Mouse (Mus musculus) right cerebral cortex, adult 2 months (tissue): Measurements from ENCODE around the gene Rab3ip.

ENCODE experiments used
- DNase-seq, 2 experiments: peaks; one replicate each; pipeline ENCODE4 v3.0.0; 2021 to 2022; ENCODE audit warnings: low spot score in 2 of 2

Gene Rab3ip

DNA sequence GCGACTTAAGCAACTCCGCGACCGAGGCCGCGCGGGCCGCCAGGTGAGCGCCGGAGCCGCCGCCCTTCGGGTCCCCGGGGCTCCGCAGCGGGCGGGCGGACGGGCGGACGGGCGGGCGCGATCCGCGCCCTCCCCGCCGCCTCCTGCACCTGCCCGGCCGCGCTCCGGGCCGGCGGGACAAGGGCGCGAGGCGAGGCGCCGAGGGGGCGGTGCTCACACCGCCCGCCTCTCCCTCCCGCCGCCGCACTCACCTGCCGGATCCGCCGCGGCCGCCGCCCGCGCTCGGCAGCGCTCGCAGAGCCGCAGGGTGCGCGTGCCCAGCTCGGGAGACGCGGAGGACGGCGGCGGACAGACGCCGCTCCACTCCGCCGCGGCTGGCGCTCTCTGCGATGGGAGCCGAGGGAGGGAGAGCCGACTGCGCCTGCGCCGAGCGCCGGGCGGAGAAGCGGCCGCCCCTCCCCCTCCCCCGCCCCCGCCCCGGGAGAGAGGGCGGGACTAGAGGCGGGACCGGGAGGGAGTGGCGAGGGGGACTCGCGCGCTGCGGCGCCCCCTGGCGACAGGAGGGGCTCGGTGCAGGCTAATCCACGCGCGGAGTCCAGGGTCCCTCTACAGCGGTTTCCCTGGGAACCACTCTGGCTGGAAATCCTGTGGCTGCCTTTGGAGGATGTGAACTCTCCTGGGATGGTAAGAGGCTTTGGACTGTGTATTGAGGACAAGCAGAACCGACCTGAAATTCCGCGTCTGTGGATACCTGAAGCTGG is at the start of gene Rab3ip:
Gene Rab3ip (minus strand): TSS at position 761 of the 761 bp plus-strand sequence.
- peak; percentile 90 to 91 for DNase-seq

DNA sequence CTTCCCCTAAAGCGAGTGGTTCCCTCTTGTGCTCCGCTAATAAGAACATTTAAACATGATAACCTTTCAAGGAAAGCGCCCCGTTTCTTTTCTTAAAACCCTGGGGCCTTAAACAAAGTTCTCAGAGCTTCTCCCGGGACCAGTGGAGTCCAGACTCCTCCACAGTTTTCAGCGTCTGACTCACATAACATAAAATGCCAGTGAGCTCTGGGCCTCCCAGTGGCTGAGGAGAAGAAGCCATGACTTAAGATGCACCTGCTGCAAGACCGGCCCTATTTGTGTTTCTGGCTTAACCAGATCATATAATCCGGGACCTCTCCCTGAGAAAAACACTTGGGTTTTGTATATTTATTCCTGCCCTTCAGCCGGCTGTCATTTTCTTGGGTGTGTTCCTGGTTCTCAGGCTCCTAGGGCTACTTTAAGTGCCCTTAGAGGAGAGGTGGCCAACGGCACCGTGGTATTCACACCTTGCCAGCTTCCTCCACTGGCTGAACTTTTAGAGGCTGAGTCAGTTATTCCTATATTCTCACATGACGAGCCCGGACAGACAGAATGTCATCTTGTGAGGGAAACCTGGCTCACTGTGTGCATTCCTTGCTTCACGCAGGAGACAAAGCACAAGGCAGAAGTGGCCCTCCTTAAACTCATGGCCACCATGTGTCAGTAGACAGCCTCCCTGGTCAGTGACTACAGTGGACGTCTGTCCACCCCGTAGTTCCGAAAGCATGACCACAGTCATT is 48.3 kb upstream of the Rab3ip start:
- DNase-seq = no peak

DNA sequence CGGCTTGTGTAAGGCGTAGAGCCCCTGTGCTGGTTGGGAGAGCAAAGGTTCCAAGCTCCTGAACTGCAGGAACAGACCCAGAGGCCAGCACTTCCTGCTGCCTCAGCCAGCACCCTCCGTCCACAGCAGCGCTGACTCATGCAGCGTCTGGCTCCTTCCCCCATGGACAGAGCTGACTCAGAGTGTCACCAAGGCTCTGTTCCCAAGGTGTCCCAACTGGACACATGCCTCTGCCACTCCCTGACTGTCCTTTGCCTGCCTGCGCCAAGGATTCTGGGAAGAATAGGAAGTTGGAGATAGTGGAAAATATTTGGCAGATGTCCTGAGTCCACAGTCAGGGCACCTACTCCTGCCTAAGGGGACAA is 45.6 kb upstream of the Rab3ip start:
- DNase-seq = no peak

DNA sequence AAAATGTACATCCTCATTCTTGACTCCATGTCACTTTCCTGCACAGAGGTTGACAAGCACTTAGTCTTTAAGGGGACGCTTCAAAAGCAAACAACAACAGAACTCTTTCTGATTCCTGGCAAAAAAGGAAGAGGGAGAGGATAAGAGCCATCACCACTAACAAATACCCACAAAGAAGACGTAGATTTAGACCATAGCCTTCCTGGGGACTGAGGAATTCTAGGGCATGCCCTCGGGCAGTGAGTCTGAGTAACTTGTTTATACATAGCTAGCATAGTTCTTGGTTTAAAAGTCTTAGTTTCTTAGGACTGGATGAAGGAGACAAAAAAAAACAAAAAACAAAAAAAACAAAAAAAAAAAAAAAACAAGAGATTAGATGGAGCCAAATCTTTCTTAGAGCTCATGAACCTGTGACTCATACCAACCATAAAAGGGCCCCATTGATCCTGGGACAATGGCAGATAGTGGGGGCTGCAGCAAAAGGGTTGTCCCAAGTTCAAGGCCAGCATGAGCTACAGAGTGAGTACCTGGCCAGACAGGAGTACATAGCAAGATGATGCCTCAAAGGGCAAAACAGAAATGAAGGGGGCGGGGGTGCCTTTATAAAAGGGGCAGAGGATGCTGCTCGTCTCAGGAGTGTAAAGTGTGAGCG is 45.1 kb upstream of the Rab3ip start:
- DNase-seq = no peak

DNA sequence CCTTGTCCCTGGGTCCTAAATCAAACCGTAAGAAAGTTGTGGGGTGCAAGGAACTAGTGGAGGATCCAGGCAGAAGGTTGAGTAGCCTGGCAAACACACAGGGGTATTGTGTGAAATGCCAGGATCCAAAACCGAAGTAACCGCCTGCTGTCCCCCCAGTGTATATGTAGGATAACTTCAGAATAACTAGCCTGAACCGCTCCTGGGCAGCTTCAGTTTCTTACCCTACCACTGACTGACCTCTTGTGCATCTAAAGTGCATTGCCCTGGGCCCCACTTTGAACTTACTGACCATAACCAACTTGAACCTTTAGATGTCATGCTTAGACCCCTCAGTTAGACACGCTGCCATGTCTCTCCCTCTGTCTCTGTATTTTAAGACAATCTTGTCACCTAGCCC is 44.6 kb upstream of the Rab3ip start:
- DNase-seq = no peak

DNA sequence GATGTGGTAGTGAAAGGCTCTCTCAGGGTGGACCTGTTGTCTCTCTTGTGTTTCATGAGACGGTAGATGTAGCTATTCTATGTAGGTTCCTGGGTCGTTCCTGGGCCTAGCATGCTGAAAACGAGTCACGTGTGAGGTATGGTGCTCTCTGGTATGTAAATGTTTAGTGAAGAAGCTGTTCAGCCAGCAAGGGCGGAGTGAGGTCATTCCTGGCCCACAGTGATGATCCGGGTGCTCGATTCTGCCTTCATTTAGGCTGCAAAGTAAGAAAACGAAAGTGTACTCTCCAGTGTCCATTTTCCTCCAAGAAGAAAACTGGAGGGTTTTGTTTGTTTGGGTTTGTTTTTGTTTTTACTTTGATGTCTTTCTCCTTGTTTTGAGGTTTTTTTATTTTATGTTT is 43.4 kb upstream of the Rab3ip start:
- DNase-seq = no peak

DNA sequence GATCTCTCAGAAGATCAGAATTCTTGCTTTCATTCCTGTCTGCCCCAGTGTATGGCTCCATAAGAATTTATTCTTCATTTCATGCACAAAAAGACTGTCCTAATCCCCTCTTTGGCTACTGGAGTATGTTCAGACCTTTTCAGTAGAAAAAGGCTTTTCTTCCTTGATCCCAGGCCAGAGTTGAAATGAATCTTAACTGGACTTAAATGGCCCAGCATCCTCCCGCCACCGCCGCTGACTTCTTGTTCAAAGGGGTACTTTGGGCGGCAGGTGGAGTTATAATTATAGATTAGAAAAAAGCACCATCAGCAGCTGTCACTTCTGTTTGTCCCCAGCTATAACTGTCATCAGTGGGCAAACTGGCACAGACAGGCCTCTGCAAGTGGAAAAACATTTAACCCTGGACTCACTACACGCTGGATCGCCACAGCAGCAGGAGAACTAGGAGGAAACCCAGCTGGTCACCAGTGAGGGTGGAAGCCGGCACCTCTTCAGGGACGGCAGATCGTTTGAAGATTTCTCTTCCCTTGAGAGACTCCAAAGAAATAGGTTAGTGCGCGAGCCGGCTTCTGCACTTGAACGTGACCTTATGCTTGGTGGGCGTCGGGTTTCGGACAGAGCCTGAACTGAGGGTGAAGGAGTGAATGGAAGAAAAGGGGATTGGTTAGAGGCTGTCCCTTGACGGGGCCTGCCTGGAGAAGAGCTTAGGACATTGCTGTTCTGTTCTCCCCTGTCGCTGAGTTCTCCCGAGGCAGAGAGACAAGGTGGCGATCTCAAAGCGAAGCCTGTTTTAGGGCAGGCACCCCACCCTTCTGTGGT is 35.9 kb upstream of the Rab3ip start, which contains the start of gene Best3:
Gene Best3 (plus strand): TSS at position 51 of the 819 bp plus-strand sequence.
- DNase-seq = no peak

DNA sequence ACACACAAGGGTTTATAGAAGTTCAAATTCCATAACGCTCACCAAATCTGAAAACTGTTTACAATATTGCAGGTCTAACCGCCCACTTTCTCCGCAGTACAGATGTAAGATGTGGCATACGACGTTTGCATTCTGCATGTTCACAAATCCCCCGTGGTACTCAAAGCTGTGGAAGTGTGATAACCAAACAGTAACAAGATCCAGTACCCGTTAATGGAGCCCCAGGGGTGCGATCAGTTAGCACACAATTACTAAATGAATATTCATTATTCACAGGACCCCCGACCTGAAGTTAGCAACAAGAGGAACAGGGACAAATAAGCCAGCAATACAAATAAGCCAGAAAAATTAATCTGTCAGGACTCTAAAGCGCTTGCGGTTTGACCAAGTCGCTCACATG is 34.3 kb upstream of the Rab3ip start:
- no peak for DNase-seq

DNA sequence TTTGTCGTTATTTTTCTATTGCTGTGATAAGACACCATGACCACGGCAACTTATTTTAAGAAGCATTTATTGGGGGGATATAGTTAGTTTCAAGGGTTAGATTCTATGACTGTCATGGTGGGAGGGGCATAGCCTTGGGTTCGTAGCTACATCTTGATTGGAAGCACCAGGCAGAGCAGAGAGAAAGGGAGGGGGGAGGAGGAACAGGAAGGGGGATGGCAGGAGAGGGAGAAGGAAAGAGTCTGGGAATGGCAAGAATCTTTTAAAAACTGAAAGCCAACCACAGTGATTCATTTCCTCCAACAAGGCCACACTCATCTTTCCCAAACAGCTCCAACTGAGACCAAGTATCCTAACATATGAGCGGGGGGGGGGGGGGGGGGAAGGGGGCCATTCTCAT is 32.0 kb upstream of the Rab3ip start:
- no peak for DNase-seq

DNA sequence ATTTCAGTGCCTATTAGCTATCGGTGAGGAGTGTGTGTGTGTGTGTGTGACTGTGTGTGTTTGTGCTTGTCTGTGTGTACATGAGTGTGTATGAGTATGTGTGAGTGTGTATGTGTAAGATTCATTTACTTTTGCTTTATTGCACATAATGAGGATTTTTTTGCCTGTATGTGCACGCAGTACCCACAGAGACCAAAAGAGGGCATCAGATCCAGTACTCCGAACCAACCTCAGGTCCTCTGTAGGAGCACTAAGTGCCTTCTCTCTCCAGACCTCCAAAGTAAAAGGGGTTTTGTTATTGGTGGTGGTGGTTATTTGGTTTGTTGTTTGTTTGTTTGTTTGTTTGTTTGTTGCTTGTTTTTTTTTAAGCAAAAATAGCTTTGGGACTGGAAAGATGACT is 30.3 kb upstream of the Rab3ip start:
- no peak for DNase-seq

DNA sequence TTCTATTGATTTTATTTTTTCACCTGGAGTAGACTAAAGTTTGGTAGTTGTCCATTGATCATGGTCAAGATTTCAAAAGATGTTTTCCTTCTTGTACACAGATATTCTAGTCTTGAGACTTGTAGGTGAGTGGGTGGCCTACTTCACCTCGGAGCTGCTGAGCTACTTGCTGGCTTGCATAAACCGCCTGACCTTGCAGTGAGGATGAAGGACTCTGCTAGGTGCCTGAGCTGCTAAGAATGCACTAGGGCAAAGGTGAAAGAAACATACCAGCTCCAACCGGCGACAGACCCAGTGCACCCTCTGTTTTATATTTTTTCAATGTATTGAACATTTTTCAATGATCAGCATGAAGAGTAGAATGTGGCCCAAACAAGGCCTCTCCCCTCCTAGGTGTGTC is 29.7 kb upstream of the Rab3ip start:
- no peak for DNase-seq

DNA sequence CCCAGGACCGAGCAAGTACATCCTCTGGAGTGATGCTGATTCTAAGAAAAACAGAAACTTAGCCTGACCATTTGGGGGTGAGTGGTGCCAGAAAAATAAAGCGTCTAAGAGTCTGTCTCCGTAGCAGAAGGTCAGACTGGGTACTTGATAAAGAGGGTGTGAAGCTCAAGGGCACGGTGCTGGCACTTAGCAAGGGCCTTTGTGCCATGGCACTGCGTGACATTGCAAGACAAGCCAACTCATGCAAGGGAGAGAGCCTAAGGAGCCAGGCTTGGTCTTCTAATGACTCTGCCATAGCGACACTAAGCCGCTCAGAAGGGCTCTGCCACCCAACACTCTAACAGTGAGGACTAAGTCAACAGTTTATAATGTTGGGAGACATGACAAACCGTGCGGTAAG is 28.3 kb upstream of the Rab3ip start:
- no peak for DNase-seq

DNA sequence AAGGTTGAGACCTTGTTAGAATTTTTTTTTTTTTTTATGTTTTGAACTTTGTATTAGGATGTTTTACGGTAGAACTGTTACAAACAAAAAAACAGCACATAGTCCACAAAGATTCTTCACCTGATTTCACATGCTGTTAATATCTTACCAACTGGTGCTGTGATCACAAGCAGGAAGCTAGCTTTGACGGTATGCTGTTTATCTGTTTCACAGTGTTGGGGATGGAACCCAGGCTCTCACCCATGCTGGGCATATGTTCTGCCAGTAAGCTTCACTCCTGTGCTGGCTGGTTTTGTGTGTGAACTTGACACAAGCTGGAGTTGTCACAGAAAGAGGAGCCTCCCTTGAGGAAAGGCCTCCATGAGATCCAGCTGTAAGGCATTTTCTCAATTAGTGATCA is 27.3 kb upstream of the Rab3ip start:
- no peak for DNase-seq

DNA sequence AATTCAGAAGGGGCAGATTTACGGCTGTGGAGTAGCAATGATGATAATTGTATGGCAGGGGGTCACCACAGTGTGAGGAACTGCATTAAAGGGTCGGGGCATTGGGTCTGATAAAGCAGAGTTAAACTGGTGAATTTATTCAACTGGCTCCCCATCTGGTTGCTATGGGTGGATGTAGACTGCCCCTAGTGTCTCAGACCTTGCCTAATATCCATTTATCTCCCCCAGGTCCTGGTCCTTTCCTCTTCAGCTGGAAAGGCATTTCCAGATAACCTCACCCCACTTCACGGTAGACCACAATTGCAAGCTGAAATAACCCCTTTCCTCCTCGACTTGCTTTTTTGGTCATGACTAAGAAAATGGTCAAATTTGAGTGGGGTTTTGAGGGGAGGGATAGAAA is 26.9 kb upstream of the Rab3ip start:
- DNase-seq = no peak

DNA sequence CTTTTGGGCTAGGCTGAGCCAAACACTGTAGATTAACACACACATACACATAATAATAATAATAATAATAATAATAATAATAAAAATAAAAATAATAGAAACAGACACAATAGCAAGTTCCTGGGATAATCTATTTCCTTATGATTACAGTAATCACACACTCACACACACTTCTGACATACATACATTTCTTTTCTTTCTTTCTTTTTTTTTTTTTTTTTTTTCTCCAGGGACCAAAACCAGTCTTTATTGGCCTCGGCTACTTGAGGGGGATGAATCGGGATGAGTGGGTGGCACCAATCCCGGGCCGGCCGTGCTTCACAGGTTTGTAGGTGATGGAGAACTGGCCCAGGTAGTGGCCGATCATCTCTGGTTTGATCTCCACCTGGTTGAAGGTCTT is 21.9 kb upstream of the Rab3ip start, which contains the start of gene Gm10271:
Gene Gm10271 (minus strand): TSS at position 101 of the 400 bp plus-strand sequence.
- DNase-seq = no peak

DNA sequence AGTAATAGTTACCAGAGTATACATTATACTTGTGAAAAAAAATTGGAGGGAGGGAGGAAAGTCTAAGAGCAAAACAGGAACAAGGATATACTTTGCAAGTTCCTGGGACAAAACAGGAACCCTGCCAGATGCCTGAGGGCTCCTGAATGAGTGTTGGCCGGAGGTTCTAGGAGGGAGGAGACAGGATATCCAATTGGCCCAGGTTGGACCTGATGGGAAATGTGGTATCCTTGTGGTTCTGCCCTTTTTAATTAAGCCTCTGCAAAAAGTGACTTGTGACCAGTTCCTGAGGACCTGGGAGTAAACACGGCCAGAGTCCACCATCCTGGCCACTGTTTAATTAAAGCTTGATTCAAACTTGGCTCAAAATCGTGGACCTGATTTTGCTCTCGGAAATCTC is 18.2 kb upstream of the Rab3ip start:
- no peak for DNase-seq

DNA sequence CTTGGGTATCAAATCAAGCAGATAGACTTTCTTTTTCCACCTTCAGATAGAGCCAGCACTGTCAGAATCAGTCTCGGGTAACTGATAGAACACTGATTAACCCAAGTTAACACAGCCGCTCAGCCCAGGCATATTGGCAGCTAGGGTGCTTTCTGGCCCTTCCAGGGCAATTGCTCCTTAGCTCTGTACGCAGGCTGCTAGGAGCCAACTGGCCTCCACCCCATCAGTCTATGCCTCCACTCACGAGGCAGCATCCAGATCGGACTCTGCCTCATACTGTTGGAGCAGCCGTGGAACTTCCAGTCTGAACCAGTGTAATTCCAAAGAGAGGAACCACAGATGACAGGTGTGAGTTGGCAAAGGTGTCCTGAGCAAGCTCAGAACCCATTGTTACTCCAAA is 15.5 kb upstream of the Rab3ip start:
- DNase-seq = no peak

DNA sequence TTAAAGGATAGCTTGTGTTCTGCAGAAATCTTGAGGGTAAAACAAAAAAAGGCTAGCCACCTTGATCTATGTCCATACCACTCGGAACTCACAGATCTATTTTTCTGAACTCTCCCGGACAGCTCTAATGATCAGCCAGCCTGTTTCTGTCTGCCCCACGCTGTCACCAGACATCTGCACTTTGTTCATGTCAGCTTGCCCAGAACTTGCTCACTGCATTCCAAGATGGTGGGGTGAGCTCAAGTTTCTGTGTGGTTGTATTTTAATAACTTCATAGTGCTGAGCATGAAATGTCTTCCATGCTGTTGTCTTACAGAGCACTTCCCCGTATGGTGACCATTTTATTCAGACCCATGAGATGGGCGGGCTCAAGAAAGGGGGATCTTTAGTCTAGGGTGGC is 14.7 kb upstream of the Rab3ip start:
- DNase-seq = no peak

DNA sequence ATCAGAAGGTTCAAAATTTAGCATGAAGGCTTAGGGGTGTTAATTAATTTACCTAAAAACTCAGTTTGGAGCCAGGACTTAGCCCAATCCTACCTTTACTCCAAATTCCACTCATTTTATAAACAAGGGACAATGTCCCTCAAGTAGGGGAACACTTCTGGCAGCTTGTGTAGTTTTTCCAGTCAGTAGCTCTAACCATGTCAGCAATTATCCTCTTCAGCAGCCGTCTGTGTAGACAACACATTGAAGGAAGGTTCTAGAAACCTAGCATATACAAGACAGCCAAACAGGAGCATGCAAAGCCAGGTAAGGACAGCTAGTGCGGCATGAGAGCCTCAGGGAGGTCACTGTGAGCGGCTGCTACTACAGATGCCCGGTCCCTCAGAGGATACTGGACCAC is 14.0 kb upstream of the Rab3ip start:
- DNase-seq = no peak

DNA sequence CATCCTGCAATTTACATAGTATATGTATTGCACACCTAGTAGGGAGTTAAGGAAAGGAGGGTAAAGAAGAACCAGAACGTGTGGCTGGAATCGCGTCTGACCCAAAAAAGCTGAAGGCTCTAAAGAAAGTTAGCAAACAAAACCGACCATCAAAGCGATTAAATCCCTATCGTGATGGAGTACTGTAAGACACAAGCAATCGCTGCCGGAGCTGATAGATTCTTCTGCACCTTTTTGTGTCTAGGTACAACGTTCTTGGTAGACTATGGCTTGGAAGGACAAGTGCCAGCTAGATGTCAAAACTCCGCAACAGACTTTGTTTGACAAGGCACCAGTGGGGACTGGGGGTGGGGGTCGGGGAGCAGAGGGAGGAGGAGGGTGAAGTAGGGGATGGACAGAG is 13.5 kb upstream of the Rab3ip start:
- DNase-seq = no peak

DNA sequence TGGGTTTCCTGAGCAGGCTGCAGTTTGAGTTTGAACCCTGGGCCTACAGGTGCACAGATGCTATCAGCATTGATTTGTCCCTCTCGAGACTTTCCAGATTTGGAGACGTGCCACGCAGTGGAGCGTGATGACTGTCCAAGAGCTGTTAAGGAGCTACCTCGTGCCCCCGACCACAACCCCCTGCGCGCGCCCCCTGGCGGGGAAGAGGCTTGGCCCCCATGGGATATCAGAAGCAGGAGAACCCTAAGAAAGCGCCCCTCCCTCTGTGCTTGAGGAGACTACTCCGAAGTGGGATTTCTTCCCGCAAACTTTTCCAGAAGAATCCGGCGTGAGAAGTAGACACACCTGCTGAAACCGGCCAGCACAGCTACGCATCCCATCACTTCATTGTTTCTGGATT is 12.2 kb upstream of the Rab3ip start:
- DNase-seq = no peak

DNA sequence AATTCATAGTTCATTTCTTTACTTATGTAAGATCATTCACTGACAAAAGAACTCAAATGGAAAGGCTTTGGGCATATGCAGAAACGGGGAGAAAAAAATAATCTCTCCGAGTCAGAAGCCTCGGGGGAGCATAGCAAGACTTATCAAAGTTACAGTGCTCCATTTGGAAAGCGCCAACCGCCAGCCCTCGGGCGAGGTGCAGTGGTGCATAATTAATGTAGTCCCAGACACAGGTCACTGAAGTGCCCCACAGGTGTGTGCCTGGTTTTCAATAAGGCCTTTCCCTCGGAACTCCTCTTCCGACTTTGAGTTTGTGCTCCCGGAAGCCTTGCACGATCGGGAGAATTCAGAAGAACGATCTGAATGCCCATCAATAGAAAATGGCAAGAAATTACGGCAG is 11.6 kb upstream of the Rab3ip start:
- DNase-seq = no peak
